Mouse (Mus musculus) CH12.LX (cell line): Measurements from ENCODE around the gene Fam185a. TPM values are rescaled to one million over a fixed set of nuclear protein-coding genes. Genes with fewer than 3 reads are reported as not detected.

Experiments used
- DNase-seq: peaks from one replicate; pipeline ENCODE4 v3.0.0-alpha.2; 2013; ENCODE audit errors: extremely low read depth
- H3K27ac ChIP-seq: 2 replicates; pipeline ENCODE4 v1.5.1; 2012; ENCODE audit warnings: low read depth, mild to moderate bottlenecking, control low read depth, moderate library complexity; ENCODE audit not compliant: insufficient read depth
- H3K27me3 ChIP-seq: replicated peaks from 2 replicates; pipeline ENCODE3; 2012; ENCODE audit warnings: inconsistent platforms
- H3K36me3 ChIP-seq, 2 experiments: replicated peaks in 1 of 2; 2 replicates each; pipeline versions ENCODE3 to v1.6.1; 2012; ENCODE audit warnings: inconsistent platforms in 1 of 2, low read length in 1 of 2, mild to moderate bottlenecking in 1 of 2, mixed read lengths in 1 of 2, moderate library complexity in 1 of 2; ENCODE audit not compliant: control insufficient read depth in 1 of 2, insufficient read depth in 1 of 2
- H3K4me1 ChIP-seq, 2 experiments: 2 replicates each; pipeline ENCODE4 v1.6.1; 2012; ENCODE audit warnings: inconsistent platforms in 1 of 2, moderate library complexity in 1 of 2; ENCODE audit not compliant: insufficient read depth in 2 of 2, control insufficient read depth in 1 of 2
- H3K4me2 ChIP-seq: 2 replicates; pipeline ENCODE4 v1.6.1; 2012; ENCODE audit warnings: low read depth, mild to moderate bottlenecking, control low read depth; ENCODE audit not compliant: poor library complexity, insufficient read depth, severe bottlenecking
- H3K4me3 ChIP-seq, 3 experiments: fragments of 150-350 bp in 1 of 3; sonication (generic) in 1 of 3; replicated peaks in 1 of 3; 2 replicates each; pipeline versions ENCODE3 to v1.5.1; 2011 to 2012; ENCODE audit warnings: low read depth in 2 of 3, low read length in 2 of 3, mild to moderate bottlenecking in 2 of 3, moderate library complexity in 2 of 3, control low read depth in 1 of 3, improper control_type of control experiment in 1 of 3, inconsistent platforms in 1 of 3, mixed read lengths in 1 of 3; ENCODE audit not compliant: poor library complexity in 1 of 3
- H3K79me2 ChIP-seq: replicated peaks from 2 replicates; pipeline ENCODE4 v1.6.1; 2012; ENCODE audit warnings: mild to moderate bottlenecking, moderate library complexity; ENCODE audit not compliant: control insufficient read depth, poor library complexity, insufficient read depth, severe bottlenecking; ENCODE audit errors: extremely low read depth
- H3K9ac ChIP-seq: 2 replicates; pipeline ENCODE4 v1.6.1; 2012; ENCODE audit warnings: low read depth, mild to moderate bottlenecking, control low read depth, moderate library complexity; ENCODE audit not compliant: insufficient read depth
- H3K9me3 ChIP-seq: replicated peaks from 2 replicates; pipeline ENCODE3; 2012; ENCODE audit warnings: low read length, inconsistent platforms, mixed read lengths
- BHLHE40 ChIP-seq: IDR thresholded peaks from 2 replicates; pipeline ENCODE4 v1.6.1; 2011; ENCODE audit warnings: mild to moderate bottlenecking, low read depth, low read length, improper control_type of control experiment
- CHD1 ChIP-seq: IDR thresholded peaks from 2 replicates; pipeline ENCODE4 v1.6.1; 2012; ENCODE audit warnings: low read depth, low read length, improper control_type of control experiment, inconsistent platforms
- CHD2 ChIP-seq: IDR thresholded peaks from 2 replicates; pipeline ENCODE4 v1.6.1; 2011; ENCODE audit warnings: low read length, improper control_type of control experiment
- CTCF ChIP-seq, 2 experiments: IDR thresholded peaks in 1 of 2; conservative IDR thresholded peaks in 1 of 2; 2 replicates each; pipeline ENCODE4 v1.5.1; 2011 to 2012; ENCODE audit warnings: low read depth in 2 of 2, low read length in 2 of 2, improper control_type of control experiment in 1 of 2, inconsistent platforms in 1 of 2, mild to moderate bottlenecking in 1 of 2, moderate library complexity in 1 of 2
- E2F4 ChIP-seq: IDR thresholded peaks from 2 replicates; pipeline ENCODE4 v1.6.1; 2011; ENCODE audit warnings: low read depth, low read length, improper control_type of control experiment; ENCODE audit not compliant: insufficient replicate concordance
- ELF1 ChIP-seq: IDR thresholded peaks from 2 replicates; pipeline ENCODE4 v1.6.1; 2014; ENCODE audit warnings: low read depth, mild to moderate bottlenecking, inconsistent platforms, low read length, improper control_type of control experiment
- EP300 ChIP-seq: IDR thresholded peaks from 2 replicates; pipeline ENCODE4 v1.6.1; 2011; ENCODE audit warnings: low read length, improper control_type of control experiment
- ETS1 ChIP-seq: conservative IDR thresholded peaks from 2 replicates; pipeline ENCODE4 v1.6.1; 2012; ENCODE audit warnings: low read depth, mild to moderate bottlenecking, inconsistent platforms, low read length, improper control_type of control experiment, moderate library complexity
- GABPA ChIP-seq: IDR thresholded peaks from 2 replicates; pipeline ENCODE4 v1.6.1; 2012; ENCODE audit warnings: low read depth, low read length, improper control_type of control experiment, inconsistent platforms; ENCODE audit not compliant: insufficient replicate concordance
- HCFC1 ChIP-seq: IDR thresholded peaks from 2 replicates; pipeline ENCODE4 v1.6.1; 2012; ENCODE audit warnings: low read depth, mild to moderate bottlenecking, inconsistent platforms, low read length, improper control_type of control experiment
- IRF4 ChIP-seq: IDR thresholded peaks from 2 replicates; pipeline ENCODE4 v1.6.1; 2014; ENCODE audit warnings: low read depth, mild to moderate bottlenecking, inconsistent platforms, low read length, improper control_type of control experiment
- JUN ChIP-seq: IDR thresholded peaks from 2 replicates; pipeline ENCODE4 v1.6.1; 2011; ENCODE audit warnings: low read depth, mild to moderate bottlenecking, low read length, improper control_type of control experiment, moderate library complexity; ENCODE audit not compliant: insufficient read depth
- JUND ChIP-seq: conservative IDR thresholded peaks from 2 replicates; pipeline ENCODE4 v1.6.1; 2011; ENCODE audit warnings: low read depth, low read length, improper control_type of control experiment
- KAT2A ChIP-seq: IDR thresholded peaks from 2 replicates; pipeline ENCODE4 v1.6.1; 2012; ENCODE audit warnings: low read length, improper control_type of control experiment, inconsistent platforms; ENCODE audit not compliant: insufficient replicate concordance
- MAFK ChIP-seq: IDR thresholded peaks from 2 replicates; pipeline ENCODE4 v1.6.1; 2011; ENCODE audit warnings: low read length, improper control_type of control experiment; ENCODE audit not compliant: insufficient replicate concordance
- MAX ChIP-seq: IDR thresholded peaks from 2 replicates; pipeline ENCODE4 v1.6.1; 2011; ENCODE audit warnings: low read length, improper control_type of control experiment
- MAZ ChIP-seq: IDR thresholded peaks from 2 replicates; pipeline ENCODE4 v1.6.1; 2012; ENCODE audit warnings: low read depth, mild to moderate bottlenecking, inconsistent platforms, low read length, improper control_type of control experiment, moderate library complexity
- MEF2A ChIP-seq: IDR thresholded peaks from 2 replicates; pipeline ENCODE4 v1.6.1; 2014; ENCODE audit warnings: low read depth, mild to moderate bottlenecking, inconsistent platforms, low read length, improper control_type of control experiment, borderline replicate concordance
- MXI1 ChIP-seq: IDR thresholded peaks from 2 replicates; pipeline ENCODE4 v1.6.1; 2011; ENCODE audit warnings: mild to moderate bottlenecking, low read depth, low read length, improper control_type of control experiment
- MYC ChIP-seq: IDR thresholded peaks from 2 replicates; pipeline ENCODE4 v1.6.1; 2011; ENCODE audit warnings: low read depth, mild to moderate bottlenecking, improper control_type of control experiment, low read length
- NELFE ChIP-seq: IDR thresholded peaks from 2 replicates; pipeline ENCODE4 v1.6.1; 2011; ENCODE audit warnings: low read depth, low read length, improper control_type of control experiment
- NRF1 ChIP-seq: IDR thresholded peaks from 2 replicates; pipeline ENCODE4 v1.6.1; 2014; ENCODE audit warnings: low read depth, mild to moderate bottlenecking, inconsistent platforms, low read length, improper control_type of control experiment, moderate library complexity
- PAX5 ChIP-seq: IDR thresholded peaks from 2 replicates; pipeline ENCODE4 v1.6.1; 2012; ENCODE audit warnings: low read length, inconsistent platforms, mixed read lengths
- POLR2A ChIP-seq: IDR thresholded peaks from 2 replicates; pipeline ENCODE4 v1.6.1; 2011; ENCODE audit warnings: low read depth, mild to moderate bottlenecking, improper control_type of control experiment, low read length
- POLR2AphosphoS2 ChIP-seq: IDR thresholded peaks from 2 replicates; pipeline ENCODE4 v1.6.1; 2011; ENCODE audit warnings: low read depth, low read length, improper control_type of control experiment
- RAD21 ChIP-seq: IDR thresholded peaks from 2 replicates; pipeline ENCODE4 v1.6.1; 2011; ENCODE audit warnings: low read depth, mild to moderate bottlenecking, low read length, improper control_type of control experiment, moderate library complexity
- RCOR1 ChIP-seq: conservative IDR thresholded peaks from 2 replicates; pipeline ENCODE4 v1.6.1; 2012; ENCODE audit warnings: low read depth, mild to moderate bottlenecking, inconsistent platforms, low read length, improper control_type of control experiment
- SIN3A ChIP-seq: IDR thresholded peaks from 2 replicates; pipeline ENCODE4 v1.6.1; 2012; ENCODE audit warnings: low read length, improper control_type of control experiment, inconsistent platforms
- SMC3 ChIP-seq: IDR thresholded peaks from 2 replicates; pipeline ENCODE4 v1.6.1; 2011; ENCODE audit warnings: low read depth, low read length, improper control_type of control experiment
- TBP ChIP-seq: conservative IDR thresholded peaks from 2 replicates; pipeline ENCODE4 v1.6.1; 2011; ENCODE audit warnings: low read depth, low read length, improper control_type of control experiment
- TCF12 ChIP-seq: IDR thresholded peaks from 2 replicates; pipeline ENCODE4 v1.6.1; 2014; ENCODE audit warnings: low read depth, mild to moderate bottlenecking, inconsistent platforms, low read length, improper control_type of control experiment
- UBTF ChIP-seq: IDR thresholded peaks from 2 replicates; pipeline ENCODE4 v1.6.1; 2012; ENCODE audit warnings: low read depth, mild to moderate bottlenecking, inconsistent platforms, low read length, improper control_type of control experiment, moderate library complexity
- USF1 ChIP-seq: IDR thresholded peaks from 2 replicates; pipeline ENCODE4 v1.6.1; 2014; ENCODE audit warnings: low read depth, mild to moderate bottlenecking, inconsistent platforms, low read length, improper control_type of control experiment
- USF2 ChIP-seq: conservative IDR thresholded peaks from 2 replicates; pipeline ENCODE4 v1.6.1; 2011; ENCODE audit warnings: low read depth, low read length, improper control_type of control experiment
- ZC3H11A ChIP-seq: IDR thresholded peaks from 2 replicates; pipeline ENCODE4 v1.6.1; 2012; ENCODE audit warnings: low read depth, mild to moderate bottlenecking, inconsistent platforms, low read length, improper control_type of control experiment
- ZKSCAN1 ChIP-seq: IDR thresholded peaks from 2 replicates; pipeline ENCODE4 v1.6.1; 2012; ENCODE audit warnings: low read depth, inconsistent platforms, low read length, improper control_type of control experiment, borderline replicate concordance
- ZMIZ1 ChIP-seq: IDR thresholded peaks from 2 replicates; pipeline ENCODE4 v1.6.1; 2012; ENCODE audit warnings: low read depth, mild to moderate bottlenecking, inconsistent platforms, low read length, improper control_type of control experiment
- ZNF384 ChIP-seq: IDR thresholded peaks from 2 replicates; pipeline ENCODE4 v1.6.1; 2012; ENCODE audit warnings: low read depth, low read length, improper control_type of control experiment, inconsistent platforms
- dilution Hi-C: fragments of 300-500 bp; cut with MboI; formaldehyde crosslinking; loops from 2 replicates; pipeline ENCODE4 v1.14.3; 2020; ENCODE audit warnings: low sequenced_read_pairs; ENCODE audit not compliant: extremely low pct_unique_long_range_greater_than_20kb, extremely low pct_ligation_motif_present
- in situ Hi-C: fragments of 300-500 bp; cut with MboI; formaldehyde crosslinking; loops from 3 replicates; pipeline ENCODE4 v1.14.3; 2019; ENCODE audit warnings: low sequenced_read_pairs, low pct_ligation_motif_present, low pct_unique_long_range_greater_than_20kb, mixed read lengths
- polyA plus RNA-seq: library from polyadenylated mRNA; unstranded; fragments of >175 nt; gene quantifications from 2 replicates; pipeline ENCODE4 v1.2.1, GENCODE M21; 2012; ENCODE audit warnings: low read depth; ENCODE audit not compliant: insufficient read length
- total RNA-seq, 2 experiments: library from RNA; depleted of rRNA; stranded (reverse); fragments of 300-350 nt in 1 of 2; fragments of >200 nt in 1 of 2; gene quantifications; 2 replicates each; pipeline ENCODE4 v1.2.3; 2012 to 2014

Fam185a gene
- total and polyA plus RNA-seq, 3 experiments: 13.4 to 30.6 (median 16.1) TPM

DNA sequence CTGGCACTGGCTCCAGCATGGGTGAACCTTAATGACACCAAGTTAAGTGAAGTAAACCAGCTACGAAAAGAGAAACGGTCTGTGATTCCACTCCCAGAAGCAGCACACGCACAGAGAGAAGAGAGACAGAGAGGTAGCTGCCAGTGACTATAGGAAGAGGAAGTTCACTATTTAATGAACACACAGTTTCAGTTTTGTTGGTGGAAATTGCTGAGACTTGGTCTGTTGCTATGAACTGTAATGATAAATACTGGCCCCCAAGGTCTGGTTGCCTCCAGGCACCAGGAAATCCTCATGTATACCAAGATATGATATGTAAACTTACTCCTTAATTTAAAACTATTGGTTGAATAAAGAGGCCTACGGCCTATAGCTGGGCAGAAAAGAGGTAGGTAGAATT, 38.3 kb upstream of the Fam185a start:
- Histone ChIP-seq H3K9me3 (no peaks in the 10 kb centered on the region), H3K79me2 (no peaks in the 10 kb centered on the region), H3K4me1 (peaks cover 13 to 47% of the 10 kb centered on the region in 2 experiments; a peak in 3 of 4 replicates), H3K27me3 (no peaks in the 10 kb centered on the region), H3K36me3 (no peaks in the 10 kb centered on the region), H3K27ac (peak overlapping the region; percentile 49; the same call in 1 of the 2 replicates), H3K9ac (peak overlapping the region; percentile 67), H3K4me2 (peak overlapping the region; percentile 65), H3K4me3 (no peak overlapping the region)
- DNase-seq: peak; percentile 42
- in situ Hi-C loops (no loop called here), dilution Hi-C loops (no loop called here)
- TF ChIP-seq RAD21: no peak
- peak; percentile 39; the same call in 1 of the 2 replicates for TF ChIP-seq ELF1
- peak; percentile 60 for TF ChIP-seq IRF4
- TF ChIP-seq NRF1: no peak
- no peak for TF ChIP-seq POLR2AphosphoS2
- TF ChIP-seq CHD2: no peak
- 0 out of 2 replicates have a peak, but pooled peaks have one; percentile 32 for TF ChIP-seq TCF12
- peak; percentile 38; the same call in 1 of the 2 replicates for TF ChIP-seq ETS1
- no peak for TF ChIP-seq GABPA
- TF ChIP-seq MAFK: 0 out of 2 replicates have a peak, but pooled peaks have one; percentile 28
- TF ChIP-seq HCFC1: peak; percentile 35; the same call in 1 of the 2 replicates
- peak; percentile 31; the same call in 1 of the 2 replicates for TF ChIP-seq POLR2A
- 0 out of 2 replicates have a peak, but pooled peaks have one; percentile 39 for TF ChIP-seq E2F4
- TF ChIP-seq SMC3: no peak
- peak; percentile 53; the same call in 1 of the 2 replicates for TF ChIP-seq MAX
- TF ChIP-seq TBP: peak; percentile 50; the same call in 1 of the 2 replicates
- TF ChIP-seq ZC3H11A: no peak
- peak; percentile 64; the same call in 1 of the 2 replicates for TF ChIP-seq MYC
- peak; percentile 56 for TF ChIP-seq EP300
- TF ChIP-seq NELFE: 0 out of 2 replicates have a peak, but pooled peaks have one; percentile 37
- TF ChIP-seq SIN3A: no peak
- TF ChIP-seq USF1: no peak
- 0 out of 2 replicates have a peak, but pooled peaks have one; percentile 13 for TF ChIP-seq JUND
- TF ChIP-seq ZKSCAN1: no peak
- TF ChIP-seq CTCF (conservative IDR thresholded peaks at IDR 0.05 in 1 of 2, IDR thresholded peaks at IDR 0.05 in 1 of 2; ENCODE audit: low read depth in 2 of 2, low read length in 2 of 2): no peak
- no peak for TF ChIP-seq KAT2A
- no peak for TF ChIP-seq JUN
- TF ChIP-seq MEF2A: no peak
- no peak; the same call in 1 of the 2 replicates for TF ChIP-seq CHD1
- TF ChIP-seq UBTF: no peak
- TF ChIP-seq ZMIZ1: peak; percentile 29; the same call in 1 of the 2 replicates
- TF ChIP-seq USF2: no peak
- TF ChIP-seq PAX5: no peak
- no peak for TF ChIP-seq MAZ
- TF ChIP-seq BHLHE40: 0 out of 2 replicates have a peak, but pooled peaks have one; percentile 17
- TF ChIP-seq MXI1: no peak
- no peak for TF ChIP-seq RCOR1
- TF ChIP-seq ZNF384: no peak
